Comparison of ENCODE assay signal across 17 mouse cellular contexts in the genomic region with DNA sequence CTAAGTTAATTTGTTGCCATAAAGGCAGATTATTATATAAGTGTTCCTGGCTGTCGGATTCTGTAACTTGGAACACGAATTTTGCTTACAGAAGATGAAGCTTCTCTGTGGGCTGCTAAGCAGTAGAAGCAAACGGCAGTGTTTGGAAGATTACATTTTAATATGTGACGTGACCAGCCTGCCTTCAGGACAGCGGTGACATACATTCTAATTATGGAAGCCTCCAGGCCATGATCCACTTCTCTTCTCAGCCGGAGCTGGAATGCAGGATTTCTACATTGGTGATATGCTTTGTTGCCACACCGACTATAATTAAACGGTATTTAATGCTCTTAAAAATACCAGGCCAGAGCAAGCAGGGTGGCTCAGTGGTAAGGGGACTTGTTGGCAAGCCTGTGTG. TPM values are rescaled to one million over a fixed set of nuclear protein-coding genes. Genes with fewer than 3 reads are reported as not detected.
DNase-seq lines count a peak whose midpoint lies in the region; ATAC-seq lines count a peak whose summit lies in the region.
"Had no signal": no experiment of that assay in that cellular context is flagged by ENCODE, and none has a peak within 500 bp of the region (broad histone marks: within the 10 kb centered on the region; RNA-seq: fewer than 3 reads in every experiment).

No protein-coding gene starts in this region.

- H3K9me3 ChIP-seq in heart, embryonic 16.5 days (replicated peaks; ENCODE audit: control insufficient read depth, low read length) = peaks cover 5% of the 10 kb centered on the region
- H3K9me3 ChIP-seq: hindbrain, embryonic 10.5 days; midbrain, embryonic 12.5 days had no signal

- intact Hi-C loops in heart, postnatal 14 days (cut with DNase I) = no loop called here

- H3K36me3 ChIP-seq in heart, embryonic 16.5 days (ENCODE audit: control insufficient read depth, insufficient read depth) = no peaks in the 10 kb centered on the region
- H3K36me3 ChIP-seq: hindbrain, embryonic 10.5 days; midbrain, embryonic 12.5 days had no signal

- ATAC-seq in frontal cortex, adult (ENCODE audit: low TSS enrichment) = peak; percentile 99
- peak; percentile 83 for ATAC-seq in heart, embryonic 16.5 days (replicated peaks; ENCODE audit: extremely low read depth, insufficient read depth, low FRiP score)

- H3K4me3 ChIP-seq in heart, embryonic 16.5 days (ENCODE audit: low read length) = no peak overlapping the region
- H3K4me3 ChIP-seq: gastrocnemius, adult 2 months; hindbrain, embryonic 10.5 days; midbrain, embryonic 12.5 days had no signal

- H3K27me3 ChIP-seq in heart, embryonic 16.5 days (ENCODE audit: control insufficient read depth, insufficient read depth, low read length) = no peaks in the 10 kb centered on the region
- H3K27me3 ChIP-seq: midbrain, embryonic 12.5 days had no signal

- no peak for DNase-seq in frontal cortex, postnatal 10 days (ENCODE audit: low spot score in 2 of 2)
- DNase-seq in heart, postnatal 14 days = no peak
- DNase-seq in right cerebral cortex, adult 18-20 months = peak; percentile 56
- DNase-seq in right cerebral cortex, postnatal 4 days = no peak
- DNase-seq in telencephalon, adult 2 months (ENCODE audit: low read depth, low spot score) = peak; percentile 63
- DNase-seq: cerebellum, postnatal 25 days; gastrocnemius, adult 2 months; kidney, adult 9 months; kidney, postnatal 4 days; layer of hippocampus, postnatal 36 days; lung, embryonic 14.5 days had no signal

- H3K4me2 ChIP-seq in heart, embryonic 16.5 days (ENCODE audit: low read depth, low read length) = no peak overlapping the region
- H3K4me2 ChIP-seq: liver, embryonic 11.5 days; lung, embryonic 14.5 days; midbrain, embryonic 12.5 days had no signal

- H3K4me1 ChIP-seq in heart, embryonic 16.5 days (ENCODE audit: control insufficient read depth, insufficient read depth, low read length) = peaks cover 2% of the 10 kb centered on the region; the same call in 1 of the 2 replicates
- H3K4me1 ChIP-seq: hindbrain, embryonic 10.5 days; midbrain, embryonic 12.5 days had no signal

- no peak overlapping the region for H3K9ac ChIP-seq in heart, embryonic 16.5 days (ENCODE audit: low read length)
- H3K9ac ChIP-seq: lung, embryonic 14.5 days; midbrain, embryonic 12.5 days had no signal

- 53% methylated on average over 8 of the region's 8 CpGs for WGBS in heart, embryonic 16.5 days

- peak overlapping the region; percentile 80 for H3K27ac ChIP-seq in heart, embryonic 16.5 days (ENCODE audit: low read length)
- H3K27ac ChIP-seq: gastrocnemius, adult 2 months; hindbrain, embryonic 10.5 days; macrophage; midbrain, embryonic 12.5 days had no signal

RNA-seq across cellular contexts. Expression of a gene that starts 11.0 kb away (rescaled TPM):
- 2.7 and 2.8 TPM in 2 replicates for polyA plus RNA-seq in heart, embryonic 16.5 days (2015; fragmentation: Nextera tagmentation; extraction: Ambion mirVana)
- 1 to 10 TPM; 1.3 to 1.5 TPM for total RNA-seq in heart, postnatal 14 days (2021)
- polyA plus RNA-seq: macrophage; midbrain, embryonic 12.5 days had no signal

Comparison
In these comparisons a context has a peak if more than half of its experiments do, and no peak if none do; other contexts are left out.
1. DNase-seq: peak in right cerebral cortex, adult 18-20 months (single experiment) and telencephalon, adult 2 months (single experiment); none in frontal cortex, postnatal 10 days (0 of 2), heart, postnatal 14 days (0 of 2) and right cerebral cortex, postnatal 4 days (single experiment).